Mouse (Mus musculus) megakaryocyte, embryonic 14.5 days (primary cell): ENCODE results near the gene Msantd2.

Source experiments
- FLI1 ChIP-seq: IDR thresholded peaks from 2 replicates; pipeline ENCODE4 v1.6.1; 2012; ENCODE audit warnings: low read length, inconsistent platforms, mixed read lengths
- GATA1 ChIP-seq: IDR thresholded peaks from 3 replicates; pipeline ENCODE4 v1.6.1; 2012; ENCODE audit warnings: mixed read lengths, low read length, inconsistent platforms, borderline replicate concordance

- TF ChIP-seq GATA1 = no peak
- TF ChIP-seq FLI1 = no peak
These were observed 36.7 kb upstream of the Msantd2 start for GRCm38 (mm10) chr9:37452401-37452800.
